Mouse (Mus musculus) lung, postnatal 0 days (tissue): Measurements from ENCODE around the gene Ccpg1. TPM values are rescaled to one million over a fixed set of nuclear protein-coding genes. Genes with fewer than 3 reads are reported as not detected.

Experiments
- ATAC-seq: fragments of 200-750 bp; cut with Nextera tagmentation; 2 replicates; pipeline ENCODE4 v1.8.0; 2017; ENCODE audit warnings: moderate library complexity
- DNase-seq: peaks from one replicate; pipeline ENCODE4 v3.0.0-alpha.2; 2016; ENCODE audit warnings: low spot score
- H3K27ac ChIP-seq: fragments of 300-500 bp; sonication (generic); 2 replicates; pipeline ENCODE4 v1.5.1; 2014; ENCODE audit warnings: antibody characterized with exemption, mild to moderate bottlenecking, low read length, mixed read lengths
- H3K27me3 ChIP-seq: fragments of 300-500 bp; sonication (generic); replicated peaks from 2 replicates; pipeline ENCODE4 v1.6.1; 2014; ENCODE audit warnings: low read length, mixed read lengths; ENCODE audit not compliant: insufficient read depth
- H3K36me3 ChIP-seq: fragments of 300-500 bp; sonication (generic); 2 replicates; pipeline ENCODE4 v1.6.1; 2014; ENCODE audit warnings: low read length, mixed read lengths; ENCODE audit not compliant: insufficient read depth
- H3K4me1 ChIP-seq: fragments of 300-500 bp; sonication (generic); 2 replicates; pipeline ENCODE4 v1.6.1; 2014; ENCODE audit warnings: antibody characterized with exemption, low read depth, low read length, mixed read lengths; ENCODE audit not compliant: insufficient read depth
- H3K4me2 ChIP-seq: fragments of 300-500 bp; sonication (generic); replicated peaks from 2 replicates; pipeline ENCODE4 v1.6.1; 2014; ENCODE audit warnings: low read depth, mild to moderate bottlenecking, low read length, moderate library complexity, mixed read lengths
- H3K4me3 ChIP-seq: fragments of 300-500 bp; sonication (generic); 2 replicates; pipeline ENCODE4 v1.5.1; 2014; ENCODE audit warnings: low read depth, low read length
- H3K9ac ChIP-seq: fragments of 300-500 bp; sonication (generic); replicated peaks from 2 replicates; pipeline ENCODE4 v1.6.1; 2014; ENCODE audit warnings: low read depth, mild to moderate bottlenecking
- H3K9me3 ChIP-seq: fragments of 300-500 bp; sonication (generic); 2 replicates; pipeline ENCODE4 v1.6.1; 2016; ENCODE audit warnings: low read length, mixed read lengths
- CTCF ChIP-seq: IDR thresholded peaks from 2 replicates; pipeline ENCODE4 v1.5.1; 2016; ENCODE audit warnings: antibody characterized with exemption, mild to moderate bottlenecking
- EP300 ChIP-seq: IDR thresholded peaks from 2 replicates; pipeline ENCODE4 v1.6.1; 2016; ENCODE audit warnings: antibody characterized with exemption, mild to moderate bottlenecking, control low read depth
- WGBS: fragments of 180-500 bp; shearing (Covaris S2); extraction: QIAGEN DNeasy Blood & Tissue Kit; methylation state at CpG from one replicate; pipeline ENCODE4 v1.1.7; 2014; 5-methylcytosine and 5-hydroxymethylcytosine counted together
- polyA plus RNA-seq: library from polyadenylated mRNA; unstranded; fragments of >200 nt; fragmentation: Nextera tagmentation; extraction: Ambion mirVana; gene quantifications from 2 replicates; pipeline ENCODE4 v1.2.1, GENCODE M21; 2015

The Ccpg1 gene
- polyA plus RNA-seq, 1 experiment from 2014 or later = 56.0 TPM

DNA sequence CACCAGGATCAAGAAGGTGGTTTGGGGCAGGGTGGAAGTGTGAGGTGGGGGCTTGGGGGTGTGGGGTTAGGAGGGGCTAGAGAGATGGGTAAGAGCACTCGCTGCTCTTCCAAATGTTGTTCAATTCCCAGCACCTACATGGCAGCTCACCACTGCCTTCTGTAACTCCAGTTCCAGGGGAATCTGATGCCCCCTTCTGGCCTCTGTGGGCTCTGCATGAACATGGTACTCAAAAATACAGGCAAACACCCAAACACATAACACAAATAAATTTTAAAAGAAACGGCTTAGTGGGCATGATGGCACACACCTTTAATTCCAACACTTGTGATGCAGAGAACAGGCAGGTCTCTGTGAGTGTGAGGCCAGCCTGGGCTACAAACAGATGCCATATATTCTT lies 30.5 kb upstream of the Ccpg1 start:
- TF ChIP-seq CTCF (peak; percentile 61), EP300 (no peak)
- no peaks in the 10 kb centered on the region for H3K27me3 ChIP-seq
- DNase-seq (peak; percentile 29), ATAC-seq (no peak)
- no peak overlapping the region for H3K4me3 ChIP-seq
- peaks cover 4% of the 10 kb centered on the region; the same call in 1 of the 2 replicates for H3K4me1 ChIP-seq
- H3K27ac ChIP-seq = no peak overlapping the region
- H3K9ac ChIP-seq = no peak overlapping the region
- WGBS = 52% methylated on average over 2 of the region's 2 CpGs
- no peaks in the 10 kb centered on the region for H3K36me3 ChIP-seq
- no peak overlapping the region for H3K4me2 ChIP-seq
- H3K9me3 ChIP-seq = no peaks in the 10 kb centered on the region

DNA sequence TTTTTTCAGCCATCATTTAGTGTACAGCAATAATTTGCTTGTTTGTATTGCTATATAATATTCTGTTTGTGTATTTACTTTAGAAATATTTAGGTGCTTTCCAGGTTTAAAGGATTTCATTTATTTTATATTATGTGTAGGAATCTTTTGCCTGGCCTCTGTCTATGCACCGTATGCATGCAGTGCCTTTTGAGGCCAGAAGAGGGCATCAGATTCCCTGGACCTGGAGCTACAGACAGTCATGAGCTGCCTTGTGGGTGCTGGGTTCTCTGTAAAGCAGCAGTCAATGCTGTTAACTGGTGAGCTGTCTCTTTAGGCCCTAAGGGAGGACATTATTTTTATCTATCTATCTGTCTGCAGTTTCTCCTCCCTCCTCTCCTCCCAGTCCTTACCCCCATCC lies 29.7 kb upstream of the Ccpg1 start:
- DNase-seq (peak; percentile 53), ATAC-seq (no peak)
- Histone ChIP-seq H3K9me3 (no peaks in the 10 kb centered on the region), H3K27me3 (no peaks in the 10 kb centered on the region), H3K4me3 (no peak overlapping the region), H3K27ac (no peak overlapping the region), H3K36me3 (no peaks in the 10 kb centered on the region), H3K4me2 (no peak overlapping the region), H3K4me1 (peaks cover 4% of the 10 kb centered on the region; the same call in 1 of the 2 replicates), H3K9ac (no peak overlapping the region)
- peak; percentile 79 for TF ChIP-seq CTCF
- no peak for TF ChIP-seq EP300
- WGBS = 4% methylated on average over 1 of the region's 1 CpGs

DNA sequence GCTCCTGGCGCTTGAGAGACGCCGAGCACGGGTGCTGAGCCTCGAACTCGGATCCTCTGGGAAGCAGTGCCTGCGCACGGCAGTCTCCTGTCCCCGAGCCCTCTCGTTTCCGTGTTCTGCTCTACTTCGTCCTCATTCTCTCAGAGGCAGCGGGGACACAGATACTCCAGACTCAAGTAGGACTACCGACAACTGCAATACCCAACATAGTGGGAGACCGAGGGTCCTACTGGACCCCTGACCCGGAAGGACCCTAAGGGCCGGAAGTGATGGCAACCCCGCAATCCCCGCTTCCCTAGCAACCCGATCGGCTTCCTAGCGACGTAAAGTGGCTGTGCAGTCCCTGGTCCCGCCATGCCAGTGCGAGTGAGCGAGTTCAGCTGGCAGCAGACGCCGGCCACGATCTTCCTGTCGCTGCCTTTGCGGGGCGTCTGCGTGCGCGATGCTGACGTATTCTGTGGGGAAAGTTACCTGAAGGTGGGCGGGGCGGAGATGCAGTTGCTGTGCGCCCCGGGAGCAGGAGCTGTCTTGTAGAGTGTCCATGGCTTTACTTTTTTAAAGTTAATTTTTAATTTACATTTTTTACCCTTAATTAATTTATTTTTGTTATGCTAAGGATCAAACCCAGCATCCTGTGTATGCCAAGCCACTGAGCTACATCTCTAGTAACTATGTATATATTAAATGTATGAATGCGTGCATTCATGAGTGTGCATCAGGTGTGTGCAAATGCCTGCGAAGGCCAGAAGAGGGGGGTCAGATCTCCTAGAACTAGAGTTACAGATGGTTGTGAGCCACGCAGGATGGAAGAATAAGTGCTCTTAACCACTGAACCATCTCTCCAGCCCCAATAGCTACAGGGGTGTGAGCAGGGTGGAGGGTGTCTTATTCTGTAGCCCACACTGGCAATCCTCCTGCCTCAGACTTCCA lies 26.4 kb upstream of the Ccpg1 start, which contains the start of the genes Dyx1c1 and Gm44503:
Dyx1c1 (plus strand) TSS at position 265 of the 930 bp plus-strand sequence.
Gm44503 (plus strand) TSS at position 332 of the 930 bp plus-strand sequence.
- Histone ChIP-seq H3K27ac (peak within 1 kb of the TSS; percentile 73), H3K27me3 (no peaks in the 10 kb centered on the region), H3K9me3 (no peaks in the 10 kb centered on the region), H3K4me1 (peaks cover 4% of the 10 kb centered on the region; the same call in 1 of the 2 replicates), H3K4me3 (peak within 1 kb of the TSS; percentile 63), H3K4me2 (peak within 1 kb of the TSS; percentile 74), H3K9ac (peak within 1 kb of the TSS; percentile 54), H3K36me3 (no peaks in the 10 kb centered on the region)
- TF ChIP-seq EP300 = no peak
- peak; percentile 43 for TF ChIP-seq CTCF
- ATAC-seq = peak; percentile 96
- peak; percentile 93 for DNase-seq
- 1% methylated on average over 43 of the region's 43 CpGs for WGBS

DNA sequence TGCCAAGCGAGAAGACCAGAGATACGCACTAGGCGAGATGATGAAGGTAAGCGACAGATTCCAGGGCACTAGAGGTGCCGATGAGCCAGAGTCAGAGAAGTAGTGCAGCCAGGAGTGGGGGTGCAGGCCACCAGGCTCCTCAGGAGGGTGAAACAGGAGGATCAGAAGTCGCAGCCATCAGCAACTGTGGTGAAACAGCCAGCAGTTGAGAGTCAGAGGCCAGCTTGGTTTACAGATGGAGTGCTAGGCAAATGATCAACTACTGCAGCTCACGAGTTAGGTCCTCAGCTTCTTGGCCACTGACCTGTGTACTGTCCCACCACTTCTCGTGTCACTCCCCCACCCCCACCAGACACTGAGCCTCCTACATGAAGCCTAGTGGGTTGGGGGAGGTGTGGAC lies 23.9 kb upstream of the Ccpg1 start:
- H3K4me2 ChIP-seq = no peak overlapping the region
- no peaks in the 10 kb centered on the region for H3K9me3 ChIP-seq
- no peak overlapping the region for H3K9ac ChIP-seq
- no peak for TF ChIP-seq EP300
- TF ChIP-seq CTCF = no peak
- no peak overlapping the region for H3K27ac ChIP-seq
- peaks cover 4% of the 10 kb centered on the region; the same call in 1 of the 2 replicates for H3K4me1 ChIP-seq
- no peaks in the 10 kb centered on the region for H3K36me3 ChIP-seq
- H3K4me3 ChIP-seq = no peak overlapping the region
- no peaks in the 10 kb centered on the region for H3K27me3 ChIP-seq
- ATAC-seq (no peak), DNase-seq (no peak)
- 66% methylated on average over 8 of the region's 8 CpGs for WGBS

DNA sequence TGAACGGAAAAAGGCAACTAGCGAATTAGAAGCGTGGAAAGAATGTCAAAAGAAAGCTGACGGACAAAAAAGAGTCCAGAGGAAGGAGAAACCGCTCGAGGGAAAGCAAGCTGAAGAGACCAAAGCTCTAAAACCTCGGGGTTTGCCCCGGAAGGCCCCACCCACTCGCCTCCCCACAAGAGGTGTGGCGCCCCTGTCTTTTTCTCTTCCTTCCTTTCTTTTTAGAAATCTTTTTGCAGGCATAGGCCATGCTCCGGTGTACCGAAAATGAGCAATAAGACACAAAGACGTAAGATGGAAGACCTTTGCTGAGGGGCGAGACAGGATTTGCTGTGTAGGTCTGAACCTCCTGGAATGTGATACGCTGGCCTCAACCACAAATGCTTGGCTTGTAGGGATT lies 23.3 kb upstream of the Ccpg1 start:
- no peaks in the 10 kb centered on the region for H3K36me3 ChIP-seq
- 70% methylated on average over 15 of the region's 15 CpGs for WGBS
- no peak overlapping the region for H3K4me2 ChIP-seq
- no peak for TF ChIP-seq EP300
- H3K9me3 ChIP-seq = no peaks in the 10 kb centered on the region
- H3K9ac ChIP-seq = no peak overlapping the region
- no peak overlapping the region for H3K27ac ChIP-seq
- H3K4me1 ChIP-seq = peaks cover 4% of the 10 kb centered on the region; the same call in 1 of the 2 replicates
- DNase-seq = no peak
- no peak overlapping the region for H3K4me3 ChIP-seq
- no peak for ATAC-seq
- H3K27me3 ChIP-seq = no peaks in the 10 kb centered on the region

DNA sequence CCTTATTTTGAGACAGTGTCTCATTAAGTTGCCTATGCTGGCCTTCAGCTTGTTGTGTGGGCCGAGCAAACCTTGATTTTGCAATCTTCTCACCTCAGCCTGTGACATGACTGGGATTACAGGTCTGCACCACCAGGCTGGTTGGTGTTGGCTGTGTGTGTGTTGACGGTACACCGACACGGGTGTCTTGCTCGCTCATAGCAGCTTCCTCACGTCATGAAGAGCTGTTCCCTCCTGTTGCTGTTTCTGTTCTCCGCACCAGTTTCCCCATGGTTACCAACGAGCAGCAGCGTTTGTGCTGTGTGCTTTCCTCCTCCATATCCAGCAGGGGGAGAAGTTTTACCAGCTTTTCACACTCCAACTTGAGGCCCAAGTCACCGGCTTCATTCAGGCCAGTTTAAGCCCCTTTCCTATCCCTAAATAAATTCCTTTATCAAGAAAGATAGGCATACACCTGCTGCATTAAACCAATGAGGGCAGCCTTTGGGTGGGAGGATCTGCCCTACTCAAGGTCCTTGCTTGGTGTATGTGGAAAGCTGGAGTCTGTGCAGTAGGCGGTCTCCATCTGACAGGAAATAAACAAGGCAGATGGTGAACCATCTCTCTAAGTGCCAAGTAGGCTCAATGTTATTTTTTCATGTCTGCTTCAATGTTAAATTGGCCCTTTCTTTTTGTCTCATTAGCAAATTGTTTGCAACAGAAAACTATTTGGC lies 16.7 kb upstream of the Ccpg1 start:
- H3K4me1 ChIP-seq = no peaks in the 10 kb centered on the region
- no peak overlapping the region for H3K27ac ChIP-seq
- H3K9ac ChIP-seq = no peak overlapping the region
- H3K9me3 ChIP-seq = no peaks in the 10 kb centered on the region
- TF ChIP-seq EP300 = no peak
- TF ChIP-seq CTCF = peak; percentile 87
- no peak overlapping the region for H3K4me3 ChIP-seq
- peak; percentile 84 for ATAC-seq
- no peaks in the 10 kb centered on the region for H3K36me3 ChIP-seq
- H3K4me2 ChIP-seq = 0 out of 2 replicates have a peak overlapping the region, but pooled peaks have one; percentile 20
- peak; percentile 92 for DNase-seq
- WGBS = 24% methylated on average over 11 of the region's 11 CpGs
- H3K27me3 ChIP-seq = no peaks in the 10 kb centered on the region
